Mouse (Mus musculus): ENCODE measurements around the gene Sf3b5.
"Not testable (repeated sequence)": the region's sequence is repeated elsewhere in the genome, so short reads cannot be mapped to it uniquely, and the experiment has no call there.

Gene Sf3b5

DNA sequence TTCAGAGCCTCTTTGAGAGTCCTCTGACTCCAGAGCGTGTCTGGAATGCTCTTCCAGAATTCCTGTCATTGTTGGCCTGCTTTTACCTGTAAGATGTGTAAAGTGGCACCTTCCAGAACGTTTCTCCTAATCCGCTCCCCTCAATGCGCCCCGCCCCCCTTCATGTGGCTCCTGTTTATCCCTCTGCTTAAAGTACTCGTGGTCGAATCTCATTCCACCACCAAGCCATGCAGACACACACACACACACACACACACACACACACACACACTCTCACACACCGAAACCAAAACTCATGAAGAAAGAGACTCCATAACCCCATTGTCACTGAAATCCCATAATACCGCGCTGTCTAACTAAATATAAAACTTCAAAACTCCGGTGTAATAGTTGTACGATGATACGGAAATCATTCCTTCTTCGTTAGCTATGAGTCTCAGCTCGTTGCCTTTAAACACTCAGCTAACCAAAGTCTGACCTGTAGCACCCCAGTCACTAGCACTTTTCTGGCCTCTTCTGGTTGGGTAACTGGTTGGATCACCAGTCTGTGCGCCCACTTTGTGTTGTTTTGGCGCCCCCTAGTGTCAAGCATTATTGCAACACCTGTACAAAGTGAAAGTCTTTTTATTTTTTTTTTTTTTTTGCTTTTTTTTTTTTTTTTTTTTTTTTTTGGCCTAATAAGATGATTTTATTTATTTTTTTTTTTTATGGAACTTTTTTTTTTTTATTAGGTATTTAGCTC, 8.2 kb upstream of the Sf3b5 start:
- DNase-seq (ENCODE audit: extremely low spot score, low read depth, low spot score): peak; percentile 42

DNA sequence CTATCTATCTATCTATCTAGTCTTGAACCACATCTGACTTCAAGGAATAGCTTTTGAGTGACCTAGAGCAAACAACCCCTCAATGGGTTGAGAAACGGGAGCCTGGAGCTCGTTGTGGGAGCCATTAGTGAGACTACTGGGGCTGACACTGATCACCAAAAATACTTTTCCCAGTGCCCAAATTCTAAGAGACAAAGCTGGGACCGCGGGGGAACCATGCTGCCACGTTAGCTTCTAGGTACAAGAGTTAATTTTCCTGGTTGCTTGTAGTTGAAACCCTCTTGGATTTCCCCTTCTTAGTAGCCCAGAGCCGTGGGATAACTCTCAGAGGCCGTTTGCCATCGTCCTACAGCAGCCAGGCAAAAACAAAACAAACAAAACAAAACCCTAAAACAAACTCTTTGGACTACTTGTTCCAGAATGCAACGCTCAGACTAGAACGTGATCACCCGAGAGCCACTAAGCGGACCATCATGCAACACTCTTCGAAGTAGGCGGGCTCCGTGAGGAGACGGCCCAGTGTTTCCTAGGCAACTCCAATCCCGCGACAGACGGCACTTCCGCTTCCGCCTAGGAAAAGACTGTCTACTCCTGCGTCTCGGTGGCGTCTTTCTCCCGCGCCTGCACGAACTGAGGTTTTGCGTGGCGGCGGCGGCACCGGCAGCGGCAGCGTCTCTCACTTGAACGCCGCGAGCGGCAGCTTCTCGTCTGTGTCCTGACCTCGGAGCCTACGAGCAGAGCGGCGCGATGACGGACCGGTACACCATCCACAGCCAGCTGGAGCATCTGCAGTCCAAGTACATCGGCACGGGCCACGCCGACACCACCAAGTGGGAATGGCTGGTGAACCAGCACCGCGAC, 3.0 kb downstream of the Sf3b5 start:
- peak; percentile 89 for DNase-seq (ENCODE audit: extremely low spot score, low read depth, low spot score)

DNA sequence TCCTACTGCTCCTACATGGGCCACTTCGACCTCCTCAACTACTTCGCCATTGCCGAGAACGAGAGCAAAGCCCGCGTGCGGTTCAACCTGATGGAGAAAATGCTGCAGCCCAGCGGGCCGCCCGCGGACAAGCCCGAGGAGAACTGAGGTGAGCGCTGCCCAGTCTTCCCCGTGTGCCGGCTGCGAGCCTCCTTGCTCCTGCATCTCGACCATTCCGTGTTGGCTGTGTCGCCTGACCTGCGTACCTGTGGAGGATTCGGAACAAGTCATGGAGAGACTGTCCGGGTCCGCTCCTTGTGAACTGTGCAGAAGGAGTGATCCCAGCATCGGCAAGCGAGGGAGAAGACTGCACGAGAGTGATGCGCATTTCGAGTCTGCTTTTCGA, 3.6 kb downstream of the Sf3b5 start:
- no peak for DNase-seq (ENCODE audit: extremely low spot score, low read depth, low spot score)

DNA sequence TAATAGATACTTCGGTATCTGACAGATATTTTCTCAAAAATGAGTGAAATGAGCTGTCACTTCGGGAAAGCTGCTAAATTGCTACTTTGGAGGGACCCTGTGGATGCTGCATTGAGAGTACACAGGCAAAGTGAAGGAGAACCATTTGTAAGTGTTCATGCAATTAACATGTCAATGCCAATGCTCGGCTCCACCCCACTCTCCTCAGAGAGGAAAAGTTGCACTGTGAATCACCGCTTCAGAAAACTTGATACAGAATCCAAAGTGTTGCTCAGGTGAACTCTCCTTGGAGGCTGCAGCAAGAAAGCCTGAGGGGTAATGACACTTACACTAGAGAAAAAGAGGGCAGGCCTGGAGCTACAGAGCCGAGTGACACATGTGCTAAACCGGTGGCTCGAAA, 8.9 kb downstream of the Sf3b5 start:
- no peak for DNase-seq (ENCODE audit: extremely low spot score, low read depth, low spot score)

DNA sequence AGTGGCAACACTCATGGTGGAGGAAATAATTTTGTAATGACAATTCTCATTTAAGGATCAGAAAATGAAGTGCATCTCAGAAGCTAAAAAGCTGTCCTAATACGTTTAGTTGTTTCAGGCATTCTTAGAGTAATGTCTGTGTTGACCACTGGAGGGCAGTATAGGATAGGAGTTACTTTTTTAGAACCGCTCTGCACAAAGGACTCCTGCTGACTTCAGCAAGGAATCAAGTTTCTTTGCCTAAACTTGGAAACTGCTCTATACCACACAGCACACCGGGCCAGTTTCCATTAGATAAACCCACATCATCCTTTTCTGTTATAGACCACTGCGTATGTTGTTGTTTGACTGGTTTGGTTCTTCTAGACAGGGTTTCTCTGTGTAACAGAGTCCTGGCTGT, 11.4 kb downstream of the Sf3b5 start:
- DNase-seq (ENCODE audit: extremely low spot score, low read depth, low spot score): peak; percentile 88

DNA sequence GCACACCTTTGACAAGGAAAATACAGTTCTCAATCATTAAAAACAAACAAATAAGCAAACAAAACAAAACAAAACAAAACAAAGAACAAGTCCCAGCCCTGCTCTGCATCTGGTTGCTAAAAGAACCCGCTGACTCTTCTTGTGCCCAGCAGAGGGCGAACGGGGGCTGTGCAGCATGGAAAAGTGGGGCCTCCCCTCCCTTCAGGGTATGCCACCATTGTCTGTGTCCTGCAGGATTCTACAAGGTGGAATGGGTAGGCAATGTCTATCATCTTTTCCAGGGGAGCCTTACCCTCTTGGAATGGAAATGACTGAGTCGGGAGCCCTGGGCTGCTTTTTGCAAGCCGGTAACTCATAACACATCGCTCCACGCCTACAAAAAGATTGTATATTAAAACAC, 13.4 kb downstream of the Sf3b5 start:
- DNase-seq (ENCODE audit: extremely low spot score, low read depth, low spot score): no peak

DNA sequence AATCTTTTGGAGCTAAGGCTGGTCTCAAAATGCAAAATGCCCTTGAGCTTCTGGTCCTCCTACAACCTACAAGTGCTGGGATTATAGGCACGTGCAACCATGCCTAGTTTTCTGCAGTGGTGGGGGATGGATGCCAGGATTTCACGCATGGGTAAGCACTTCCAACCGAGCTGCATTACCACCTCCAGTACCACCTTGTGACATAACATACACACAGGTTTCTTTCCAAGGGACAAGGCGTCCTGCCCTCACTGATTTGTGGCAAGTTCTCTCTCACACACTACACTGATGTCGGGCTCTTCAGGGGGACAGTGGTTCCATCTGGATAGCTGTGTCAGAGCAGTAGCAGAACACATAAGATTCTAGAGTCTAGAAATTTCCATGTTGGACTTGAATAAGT, 13.9 kb downstream of the Sf3b5 start:
- no peak for DNase-seq (ENCODE audit: extremely low spot score, low read depth, low spot score)

DNA sequence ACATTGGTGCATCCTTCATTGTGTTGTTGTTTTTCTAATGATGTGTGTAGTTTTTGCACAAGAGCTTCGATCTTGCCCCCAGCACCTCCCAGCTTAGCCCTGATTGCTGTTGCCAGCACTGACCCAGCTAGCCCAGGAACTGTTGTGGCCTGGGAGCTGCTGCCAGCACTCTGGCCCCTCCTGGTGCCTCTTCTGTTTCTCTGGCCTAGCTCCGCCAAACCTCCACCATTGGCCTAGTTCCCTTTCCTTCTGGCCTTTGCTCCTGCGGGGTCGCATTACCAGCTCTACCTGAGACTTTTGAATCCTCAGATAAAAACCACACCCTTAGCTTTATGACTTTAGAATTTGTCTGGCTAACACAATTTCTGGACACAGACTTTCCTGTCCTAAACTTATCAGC, 17.0 kb downstream of the Sf3b5 start:
- DNase-seq (ENCODE audit: extremely low spot score, low read depth, low spot score): no peak

DNA sequence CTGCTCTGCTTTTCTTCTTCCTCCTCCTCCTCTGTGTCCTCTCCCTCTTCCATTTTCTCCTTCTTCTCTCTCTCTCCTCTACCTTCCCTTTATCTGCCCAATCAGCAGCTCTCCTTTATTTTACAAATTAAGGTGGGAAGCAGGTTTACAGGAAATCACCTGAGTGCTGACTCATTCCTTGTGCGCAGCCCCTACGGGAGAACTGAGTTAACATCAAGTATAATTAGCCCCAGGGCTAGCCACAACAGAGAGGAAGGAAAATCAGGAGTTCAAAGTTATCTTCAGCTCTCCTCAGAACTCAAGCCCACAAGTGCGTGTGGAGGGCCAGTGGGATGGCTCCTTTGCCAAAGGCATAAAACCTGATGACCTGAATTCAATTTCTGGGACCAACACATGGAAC, 18.8 kb downstream of the Sf3b5 start:
- not testable (repeated sequence) for DNase-seq (ENCODE audit: extremely low spot score, low read depth, low spot score)

DNA sequence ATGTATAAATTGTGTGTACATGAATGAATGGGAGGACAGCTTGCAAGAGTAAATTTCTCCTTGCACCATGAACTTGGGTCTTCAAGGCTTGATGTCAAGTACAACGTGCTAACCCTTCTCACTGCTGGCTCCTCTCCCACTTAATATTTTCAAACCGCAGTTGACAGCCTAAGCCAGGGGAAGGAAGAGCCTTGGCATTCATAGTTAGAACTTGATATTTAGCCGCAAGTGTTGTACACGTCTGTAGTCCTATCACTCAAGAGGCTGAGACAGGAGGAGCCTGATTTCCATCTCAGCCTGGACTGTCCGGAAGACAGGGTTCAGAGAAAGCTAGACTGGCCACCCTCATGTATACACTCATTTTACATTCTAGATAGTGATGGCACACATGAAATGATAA, 22.6 kb downstream of the Sf3b5 start:
- DNase-seq (ENCODE audit: extremely low spot score, low read depth, low spot score): no peak

DNA sequence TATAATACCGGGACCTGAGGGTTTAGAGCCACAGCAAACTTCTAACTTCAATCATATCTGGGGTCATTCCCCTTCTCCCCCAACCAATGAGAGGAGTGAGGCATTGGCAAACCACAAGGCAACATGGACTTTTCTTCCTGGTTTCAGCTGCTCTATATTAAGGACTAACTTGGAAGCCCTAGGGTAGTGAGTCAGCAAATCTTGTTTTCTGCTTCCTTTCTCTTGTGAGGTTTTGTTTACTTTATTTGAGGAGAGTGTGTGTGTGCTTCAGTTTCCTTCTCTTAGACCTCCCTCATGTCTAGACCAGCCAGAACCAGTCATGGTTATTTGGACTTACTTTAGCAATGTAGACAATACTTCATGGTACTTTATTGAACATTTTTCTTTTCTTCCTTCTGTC, 23.1 kb downstream of the Sf3b5 start:
- DNase-seq (ENCODE audit: extremely low spot score, low read depth, low spot score): no peak

DNA sequence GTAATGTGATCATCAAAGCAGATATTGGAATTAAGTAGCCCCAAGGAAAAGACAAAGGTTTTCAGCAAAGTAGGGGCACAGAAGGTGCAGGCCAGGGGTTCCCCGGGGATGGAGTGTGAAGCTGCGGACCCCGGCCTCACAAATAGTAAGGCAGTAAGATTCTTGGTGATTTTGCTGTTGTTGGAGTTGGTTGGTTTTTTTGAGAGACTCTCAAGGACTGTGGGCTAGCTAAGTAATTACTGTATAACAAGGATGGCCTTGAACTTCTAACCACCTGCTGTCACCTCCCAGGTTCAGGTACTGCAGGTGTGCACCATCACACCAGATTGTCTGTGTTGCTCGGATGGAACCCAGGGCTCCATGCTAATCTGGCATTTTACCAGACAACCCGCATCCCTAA, 24.3 kb downstream of the Sf3b5 start:
- no peak for DNase-seq (ENCODE audit: extremely low spot score, low read depth, low spot score)

DNA sequence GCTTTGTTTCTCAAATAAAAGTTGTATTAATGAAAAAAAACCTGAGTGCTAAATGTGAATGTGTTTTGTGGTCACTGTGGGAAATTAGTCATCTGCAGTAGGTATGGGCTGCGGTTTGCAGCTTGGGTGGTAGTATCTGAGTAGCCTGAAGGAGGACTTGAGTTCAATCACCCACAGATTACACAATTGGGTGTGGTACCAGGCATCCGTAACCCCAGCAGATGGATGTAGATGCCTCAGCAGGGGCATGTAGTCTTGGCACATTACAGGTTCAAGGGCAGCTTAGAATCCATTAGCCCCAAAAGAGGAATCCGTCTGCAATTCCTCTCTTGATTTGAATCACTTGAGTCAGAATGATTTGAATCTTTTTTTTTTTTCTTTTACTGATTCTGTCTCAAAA, 30.1 kb downstream of the Sf3b5 start:
- no peak for DNase-seq (ENCODE audit: extremely low spot score, low read depth, low spot score)

DNA sequence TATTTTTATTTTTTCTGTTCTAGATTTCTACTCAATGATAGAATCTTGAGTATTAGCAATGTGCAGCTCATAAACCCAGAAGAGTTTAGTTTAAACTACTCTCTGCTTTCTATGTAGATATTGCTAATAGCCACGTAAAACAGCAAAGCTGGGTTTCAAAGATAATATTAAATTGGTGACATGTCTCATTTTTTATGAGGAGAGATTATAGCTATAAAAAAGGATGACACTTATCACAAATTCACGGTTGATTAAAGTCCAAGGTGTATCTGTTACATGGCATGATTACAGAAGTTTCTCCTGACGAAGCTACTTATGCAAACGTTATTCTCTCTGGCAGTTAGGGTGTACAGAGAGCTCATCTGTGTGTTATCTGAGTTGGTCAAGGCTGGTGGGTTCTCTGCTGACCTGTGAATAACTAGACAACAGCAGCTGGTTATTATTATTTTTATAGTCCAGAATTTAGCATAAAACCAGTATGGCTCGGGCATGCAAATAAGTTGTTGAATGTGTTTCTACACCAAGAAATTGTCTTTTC, 34.6 kb downstream of the Sf3b5 start:
- DNase-seq (ENCODE audit: extremely low spot score, low read depth, low spot score): no peak

DNA sequence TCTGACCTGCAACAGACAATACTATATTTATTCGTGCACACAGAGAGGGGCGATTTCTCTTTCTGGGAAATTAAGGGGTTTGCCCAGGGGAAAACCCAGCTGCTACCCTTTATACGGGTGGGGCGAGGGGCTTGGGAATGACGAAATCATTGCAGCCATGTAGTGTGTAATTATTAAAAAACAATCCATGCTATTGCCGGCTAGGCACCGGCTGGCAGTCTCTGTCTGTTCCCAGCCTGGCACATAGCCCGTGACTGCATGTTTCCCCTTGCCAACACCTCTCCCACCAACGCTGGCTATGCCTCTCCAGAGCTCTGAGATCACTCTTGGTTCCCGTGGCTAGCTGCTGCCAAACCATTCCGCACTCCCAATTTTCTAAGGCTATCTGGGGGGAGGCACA, 39.5 kb downstream of the Sf3b5 start:
- DNase-seq (ENCODE audit: extremely low spot score, low read depth, low spot score): no peak

DNA sequence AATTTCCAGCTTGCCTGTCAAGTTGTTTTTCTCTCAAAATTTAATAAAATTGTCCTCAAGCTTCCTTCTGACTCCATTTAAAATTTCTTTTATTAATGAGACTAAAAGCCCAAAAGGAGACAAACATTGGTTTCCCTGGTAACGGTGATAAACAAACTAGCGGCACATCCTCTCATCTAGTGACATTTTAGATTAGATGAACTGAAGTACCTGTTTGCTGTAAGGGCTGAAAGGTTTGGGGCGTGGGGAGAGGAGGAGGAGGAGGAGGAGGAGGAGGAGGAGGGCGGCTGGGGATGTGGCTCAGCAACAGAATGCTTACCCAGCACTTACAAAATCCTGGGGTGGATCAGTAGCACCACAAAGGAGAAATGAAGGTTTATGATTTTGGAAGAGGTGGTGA, 42.7 kb downstream of the Sf3b5 start:
- DNase-seq (ENCODE audit: extremely low spot score, low read depth, low spot score): no peak

DNA sequence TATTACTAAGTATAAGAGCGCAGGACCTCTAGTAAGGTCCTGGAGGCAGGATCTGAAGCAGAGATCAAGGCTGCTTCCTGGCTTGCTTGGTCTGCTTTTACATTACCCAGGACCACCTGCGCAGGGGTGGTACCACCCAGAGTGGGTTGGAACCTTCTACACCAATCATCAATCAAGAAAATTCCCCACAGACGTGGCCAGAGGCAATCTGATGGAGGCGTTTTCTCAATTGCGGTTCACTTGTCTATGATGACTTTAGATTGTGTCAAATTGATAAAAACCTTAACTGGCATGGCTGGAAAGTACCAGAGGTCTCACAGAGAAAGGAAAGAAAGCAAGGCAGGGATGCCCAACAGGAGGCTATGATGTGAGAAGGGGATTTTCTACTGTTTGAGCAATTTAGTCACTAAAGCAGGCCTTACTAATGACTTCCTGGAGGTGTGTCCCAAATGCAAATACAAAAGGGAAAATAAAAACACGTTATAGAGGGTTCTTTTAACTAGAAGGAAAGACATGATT, 51.8 kb downstream of the Sf3b5 start:
- no peak for DNase-seq (ENCODE audit: extremely low spot score, low read depth, low spot score)
